Mouse (Mus musculus): ENCODE measurements at regions not wholly inside any gene's neighbourhood (a gene's known extent, or its start where the extent isn't known, plus 50 kb on each side); places are given as distances from the start of the nearest gene placed in this dataset.

DNA sequence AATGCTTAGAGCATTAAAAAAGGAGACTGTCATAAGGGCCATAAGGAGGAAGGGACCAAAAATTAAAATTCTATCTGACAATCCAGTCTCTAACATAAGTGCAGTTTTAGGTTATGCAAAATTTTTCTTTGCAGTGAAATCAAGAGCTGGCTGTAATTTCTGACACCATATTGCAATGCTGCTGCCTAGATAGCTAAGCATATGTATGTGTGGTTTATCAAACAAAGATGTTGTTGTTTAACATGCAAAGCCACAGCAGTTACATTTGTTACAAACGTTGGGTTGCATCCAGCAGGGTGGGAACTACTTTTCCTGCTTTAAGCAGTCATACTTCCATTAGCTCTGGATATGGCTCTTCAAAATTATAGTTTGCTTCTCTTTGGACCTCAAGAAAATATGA is 288.5 kb downstream of the Psat1 start:
- TF ChIP-seq CTCF (IDR thresholded peaks at IDR 0.05; ENCODE audit: borderline replicate concordance, insufficient read depth, low read depth, low read length) (no peak), POLR2A (IDR thresholded peaks at IDR 0.05; ENCODE audit: borderline replicate concordance, insufficient read depth, low read length) (no peak)

Data from cerebellum, adult 2 months (tissue).